Mouse (Mus musculus) left cerebral cortex, adult 11 months (tissue): Measurements from ENCODE around the gene Hoxd10.

Experiments used
- DNase-seq: peaks from one replicate; pipeline ENCODE4 v3.0.0; 2022; ENCODE audit warnings: low spot score

Gene Hoxd10

DNA sequence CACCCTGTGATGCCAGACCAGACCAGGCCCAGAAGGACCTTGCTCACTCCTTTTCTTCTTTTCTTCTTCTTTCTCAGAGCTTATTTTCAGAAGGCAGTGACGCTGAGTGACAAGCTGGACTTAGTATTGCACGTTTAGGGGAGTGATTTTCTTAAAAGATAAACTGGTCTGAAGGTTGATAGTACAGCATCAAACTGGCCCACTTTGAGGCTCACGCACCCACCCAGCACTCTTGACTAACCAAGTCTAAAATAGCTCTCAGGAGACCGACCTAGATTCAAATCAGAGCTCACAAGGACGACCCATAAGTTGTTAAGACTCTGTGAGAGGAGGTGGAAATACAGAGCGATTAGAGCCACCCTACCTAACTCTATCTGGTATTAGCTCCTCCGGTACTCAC is 25.3 kb upstream of the Hoxd10 start:
- DNase-seq: no peak

DNA sequence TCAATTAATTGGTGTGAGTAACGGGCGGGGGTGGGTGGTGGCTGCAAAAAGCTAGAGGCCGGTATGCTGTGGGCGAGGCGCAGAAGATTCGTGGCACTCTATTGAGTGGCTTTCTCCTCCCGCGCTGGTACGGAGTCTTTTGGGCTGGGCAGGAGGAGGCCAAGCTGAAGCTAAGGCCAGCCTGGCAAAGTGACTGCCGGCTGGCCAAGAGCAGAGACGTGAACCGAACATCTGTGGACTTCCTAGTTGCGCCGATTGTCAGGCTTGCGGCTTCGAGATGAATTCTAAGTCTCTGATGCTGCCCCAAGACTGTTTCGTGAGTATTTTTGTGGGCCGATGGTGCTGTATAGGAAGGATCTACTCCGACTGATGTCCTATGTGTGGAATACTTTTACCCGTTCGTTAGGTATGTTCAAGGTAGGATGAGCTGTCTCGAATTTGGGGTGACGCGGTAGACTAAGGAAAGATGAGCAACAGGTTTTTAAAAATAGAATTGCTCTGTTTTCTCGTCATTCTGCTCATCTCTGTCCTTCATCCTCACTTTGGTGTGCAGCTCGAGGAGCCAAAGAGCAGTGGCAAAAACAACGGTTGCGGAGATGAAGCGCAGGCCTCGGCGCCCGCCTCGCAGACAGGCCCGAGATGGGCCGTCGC is 24.4 kb upstream of the Hoxd10 start:
- DNase-seq: no peak

DNA sequence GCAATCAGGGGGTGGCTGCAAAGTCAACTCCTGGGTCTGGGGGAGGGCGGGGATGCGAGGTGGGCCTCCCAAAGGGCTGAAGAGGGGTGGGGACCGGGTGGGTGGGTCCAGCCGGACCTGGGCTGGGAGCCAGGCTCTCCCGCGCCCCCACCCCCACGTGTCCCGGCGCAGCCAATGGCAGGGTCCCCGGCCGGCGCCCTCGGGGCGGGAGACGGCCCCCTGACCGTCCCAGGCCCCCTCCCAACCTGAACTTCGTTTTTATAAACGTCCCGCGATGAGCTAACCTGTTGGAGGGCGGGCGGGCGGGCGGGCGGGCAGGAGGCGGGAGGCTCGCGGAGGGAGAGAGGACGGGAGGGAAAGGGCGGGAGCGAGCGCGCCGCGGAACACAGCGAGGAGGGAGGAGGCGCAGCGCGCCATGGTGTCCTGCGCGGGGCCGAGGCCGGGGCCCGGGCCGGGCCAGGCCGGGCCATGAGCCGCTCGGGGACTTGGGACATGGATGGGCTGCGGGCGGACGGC is 23.8 kb upstream of the Hoxd10 start, which contains the start of gene Hoxd13:
Gene Hoxd13, plus strand, starts transcription at position 469 of the 516 bp plus-strand sequence.
- DNase-seq: no peak

DNA sequence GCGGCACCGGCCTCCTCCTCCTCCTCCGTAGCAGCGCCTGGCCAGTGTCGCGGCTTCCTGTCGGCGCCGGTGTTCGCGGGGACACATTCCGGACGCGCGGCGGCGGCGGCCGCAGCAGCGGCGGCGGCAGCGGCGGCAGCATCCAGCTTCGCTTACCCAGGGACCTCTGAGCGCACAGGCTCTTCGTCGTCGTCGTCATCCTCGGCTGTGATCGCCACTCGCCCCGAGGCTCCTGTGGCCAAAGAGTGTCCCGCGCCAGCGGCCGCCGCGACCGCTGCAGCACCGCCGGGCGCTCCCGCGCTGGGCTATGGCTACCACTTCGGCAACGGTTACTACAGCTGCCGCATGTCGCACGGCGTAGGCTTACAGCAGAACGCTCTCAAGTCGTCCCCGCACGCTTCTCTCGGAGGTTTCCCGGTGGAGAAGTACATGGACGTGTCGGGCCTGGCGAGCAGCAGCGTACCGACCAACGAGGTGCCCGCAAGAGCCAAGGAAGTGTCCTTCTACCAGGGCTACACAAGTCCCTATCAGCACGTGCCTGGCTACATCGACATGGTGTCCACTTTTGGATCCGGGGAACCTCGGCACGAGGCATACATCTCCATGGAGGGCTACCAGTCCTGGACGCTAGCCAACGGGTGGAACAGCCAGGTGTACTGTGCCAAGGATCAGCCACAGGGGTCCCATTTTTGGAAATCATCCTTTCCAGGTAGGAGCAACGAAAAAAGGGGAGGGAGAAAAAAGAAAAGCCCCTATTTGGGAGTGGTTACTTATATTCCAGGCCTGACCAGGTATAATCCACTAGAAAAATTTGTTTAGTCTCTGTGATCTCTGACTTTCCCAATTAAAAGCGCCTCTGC is 23.1 kb upstream of the Hoxd10 start:
- no peak for DNase-seq

DNA sequence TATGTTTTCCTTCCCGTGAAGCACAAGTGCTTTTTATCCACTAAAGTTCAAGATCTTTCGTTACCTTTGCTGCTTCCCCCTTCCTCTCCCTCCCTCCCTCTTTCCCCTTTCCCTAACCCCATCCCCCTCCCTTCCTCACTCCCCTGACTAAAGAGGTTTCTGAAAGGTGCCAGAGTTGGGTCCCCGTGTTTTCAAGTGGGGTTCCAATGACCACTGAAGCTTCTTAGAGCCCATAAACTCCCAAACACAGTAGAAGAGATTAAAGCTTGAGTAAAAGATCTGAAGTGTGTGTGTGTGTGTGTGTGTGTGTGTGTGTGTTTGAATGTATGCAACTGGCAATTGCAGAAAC is 22.5 kb upstream of the Hoxd10 start:
- DNase-seq: no peak

DNA sequence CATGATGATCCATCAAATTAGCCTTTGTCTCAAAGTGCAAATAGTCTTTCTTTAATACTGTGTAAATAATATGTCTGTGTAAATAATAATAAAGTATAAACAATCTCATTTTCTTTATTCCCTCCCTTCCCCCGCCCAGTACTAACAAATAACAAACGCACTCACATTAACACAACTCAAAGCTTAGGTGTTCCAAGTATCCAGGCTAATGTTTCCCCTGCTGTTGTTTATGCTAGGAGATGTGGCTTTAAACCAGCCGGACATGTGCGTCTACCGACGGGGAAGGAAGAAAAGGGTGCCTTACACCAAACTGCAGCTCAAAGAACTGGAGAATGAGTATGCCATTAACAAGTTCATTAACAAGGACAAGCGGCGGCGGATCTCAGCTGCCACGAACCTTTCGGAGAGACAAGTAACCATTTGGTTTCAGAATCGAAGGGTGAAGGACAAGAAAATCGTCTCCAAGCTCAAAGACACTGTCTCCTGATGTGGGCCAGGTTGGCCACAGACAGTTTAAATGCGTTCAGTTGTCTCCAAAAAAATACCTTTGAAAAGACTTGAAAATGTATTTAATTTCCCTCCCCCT is 22.0 kb upstream of the Hoxd10 start:
- DNase-seq: no peak

DNA sequence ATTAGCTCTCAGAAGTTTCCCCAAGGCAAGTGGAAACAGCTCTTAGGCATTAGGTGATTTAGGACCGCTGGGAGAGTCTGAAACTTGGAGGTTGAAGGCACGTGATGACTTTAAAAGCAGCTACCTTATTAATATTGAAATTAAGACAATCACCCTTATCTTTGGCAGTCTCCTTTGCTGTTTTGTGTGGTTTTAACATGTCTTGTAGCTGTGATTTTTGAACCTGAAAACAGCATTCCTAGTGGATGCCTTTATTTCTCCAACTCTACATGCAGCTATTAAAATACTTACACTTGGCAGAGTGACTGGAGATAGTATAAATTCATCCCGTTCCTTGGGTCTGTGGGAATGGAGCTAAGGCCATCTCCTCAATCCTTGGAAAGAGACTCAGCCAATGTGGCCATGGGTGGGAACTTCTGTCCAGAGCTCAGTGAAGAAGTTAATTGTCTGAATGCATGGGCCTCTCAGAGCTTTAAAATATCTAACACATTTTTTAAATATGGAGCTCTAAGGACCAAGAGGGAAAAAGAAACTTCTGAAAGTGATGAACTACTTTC is 21.0 kb upstream of the Hoxd10 start:
- no peak for DNase-seq

DNA sequence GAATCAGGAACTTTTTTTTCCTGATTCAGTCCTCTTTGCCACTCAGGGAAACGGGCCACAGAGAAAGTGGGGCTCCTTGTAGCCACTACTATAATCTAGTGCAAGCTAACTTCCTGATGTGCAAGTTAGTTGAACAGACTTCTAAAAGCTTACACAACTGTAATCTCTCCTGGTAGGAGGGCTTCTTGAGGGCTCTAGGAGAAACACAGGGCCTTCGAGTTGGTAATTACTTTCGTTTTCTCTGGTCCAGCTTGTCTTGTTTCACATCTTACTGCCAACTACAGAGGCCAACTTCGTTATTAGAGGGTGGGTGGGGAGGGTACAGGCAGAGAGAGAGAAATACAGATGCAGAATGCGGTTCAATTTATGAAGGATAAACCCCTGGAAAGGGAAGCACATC is 19.9 kb upstream of the Hoxd10 start:
- no peak for DNase-seq

DNA sequence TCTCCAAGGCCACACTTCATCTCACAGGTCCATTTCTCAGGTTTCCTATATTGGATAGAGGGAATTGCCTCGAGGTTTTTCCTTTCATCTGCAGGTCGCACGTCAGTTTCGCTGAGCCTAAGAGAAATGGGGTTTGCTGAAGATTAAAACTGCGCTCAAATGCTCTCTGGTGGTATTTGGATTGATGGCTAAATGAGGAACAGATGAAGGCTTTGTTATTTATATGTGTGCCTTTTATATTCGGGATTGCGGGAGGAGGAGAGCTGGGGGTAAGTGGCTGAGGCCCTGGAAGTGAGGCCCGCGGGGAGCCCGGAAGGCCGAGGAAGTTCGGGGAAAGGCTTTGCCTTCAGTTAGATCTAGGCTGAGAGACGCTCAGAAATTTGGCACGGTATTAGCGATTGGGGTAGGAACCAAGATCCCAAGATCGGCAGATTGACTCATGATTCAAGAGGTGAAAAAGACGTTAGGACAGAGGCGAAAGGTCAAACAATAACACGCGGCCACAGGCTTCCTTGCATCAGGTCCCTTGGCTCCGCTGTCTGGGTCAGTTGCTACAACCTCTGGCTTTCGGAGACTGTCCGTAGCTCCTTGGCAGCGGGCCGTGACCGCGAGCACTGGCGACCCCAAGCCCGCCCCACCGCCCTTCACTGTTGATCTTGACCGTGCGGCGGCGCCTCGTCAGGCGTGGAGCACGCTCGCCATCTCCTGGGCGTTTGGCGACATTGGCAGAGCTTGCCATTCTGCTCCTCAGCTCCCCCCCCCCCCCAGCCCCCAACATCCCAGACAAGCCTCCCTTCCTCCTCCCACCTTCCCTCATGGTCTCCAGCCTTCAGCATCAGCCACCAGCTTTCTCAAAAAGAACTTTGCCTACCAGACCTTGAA is 19.0 kb upstream of the Hoxd10 start:
- DNase-seq: no peak

DNA sequence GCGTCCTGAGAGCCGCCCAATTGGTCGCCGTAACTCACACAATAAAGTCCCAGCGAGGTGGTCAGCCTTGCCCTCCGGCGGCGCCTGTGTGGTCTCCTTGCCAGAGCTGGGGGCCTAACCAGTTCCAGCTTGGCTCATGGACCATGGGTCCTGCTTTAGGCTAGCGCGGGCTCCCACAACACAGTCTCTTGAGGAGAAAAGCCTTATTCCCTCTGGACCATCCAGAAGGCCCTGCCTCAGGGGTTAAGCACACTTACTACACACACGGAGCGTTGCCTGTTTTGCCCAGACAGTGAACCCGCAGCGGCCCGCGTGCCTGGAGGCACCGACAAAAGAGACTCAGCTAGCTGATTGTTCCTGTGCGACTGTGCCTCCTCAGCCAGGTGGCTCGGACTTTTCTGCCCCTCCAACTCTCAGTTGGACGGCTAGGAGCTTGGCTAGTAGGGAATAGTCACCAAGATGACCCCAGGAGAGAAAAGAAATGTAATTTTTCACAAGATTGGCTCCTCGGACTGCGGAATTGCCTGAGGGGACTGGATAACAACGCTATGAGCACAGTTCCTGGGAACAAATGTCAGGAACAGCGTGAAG is 17.8 kb upstream of the Hoxd10 start:
- no peak for DNase-seq

DNA sequence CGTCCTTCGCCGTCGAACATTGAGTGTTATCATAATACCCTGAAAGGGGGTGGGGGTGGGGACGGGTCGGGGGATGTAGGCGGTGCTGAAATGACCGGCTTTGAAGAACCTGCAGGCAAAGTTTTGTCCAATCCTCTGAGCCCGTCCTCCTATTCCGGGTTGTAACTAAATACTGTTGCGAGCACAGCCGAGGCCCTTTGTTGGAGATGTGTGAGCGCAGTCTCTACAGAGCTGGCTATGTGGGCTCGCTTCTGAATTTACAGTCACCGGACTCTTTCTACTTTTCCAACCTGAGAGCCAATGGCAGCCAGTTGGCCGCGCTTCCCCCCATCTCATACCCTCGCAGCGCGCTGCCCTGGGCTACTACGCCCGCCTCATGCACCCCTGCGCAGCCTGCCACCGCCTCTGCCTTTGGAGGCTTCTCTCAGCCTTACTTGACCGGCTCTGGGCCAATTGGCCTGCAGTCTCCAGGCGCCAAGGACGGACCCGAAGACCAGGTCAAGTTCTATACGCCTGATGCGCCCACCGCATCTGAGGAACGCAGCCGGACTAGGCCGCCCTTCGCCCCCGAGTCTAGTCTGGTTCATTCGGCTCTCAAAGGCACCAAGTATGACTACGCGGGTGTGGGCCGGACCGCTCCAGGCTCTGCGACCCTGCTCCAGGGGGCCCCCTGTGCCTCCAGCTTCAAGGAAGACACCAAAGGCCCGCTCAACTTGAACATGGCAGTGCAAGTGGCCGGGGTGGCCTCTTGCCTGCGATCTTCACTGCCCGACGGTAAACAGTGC is 16.7 kb upstream of the Hoxd10 start, which contains the start of gene Hoxd12:
Gene Hoxd12, plus strand, starts transcription at position 133 of the 785 bp plus-strand sequence.
- no peak for DNase-seq

DNA sequence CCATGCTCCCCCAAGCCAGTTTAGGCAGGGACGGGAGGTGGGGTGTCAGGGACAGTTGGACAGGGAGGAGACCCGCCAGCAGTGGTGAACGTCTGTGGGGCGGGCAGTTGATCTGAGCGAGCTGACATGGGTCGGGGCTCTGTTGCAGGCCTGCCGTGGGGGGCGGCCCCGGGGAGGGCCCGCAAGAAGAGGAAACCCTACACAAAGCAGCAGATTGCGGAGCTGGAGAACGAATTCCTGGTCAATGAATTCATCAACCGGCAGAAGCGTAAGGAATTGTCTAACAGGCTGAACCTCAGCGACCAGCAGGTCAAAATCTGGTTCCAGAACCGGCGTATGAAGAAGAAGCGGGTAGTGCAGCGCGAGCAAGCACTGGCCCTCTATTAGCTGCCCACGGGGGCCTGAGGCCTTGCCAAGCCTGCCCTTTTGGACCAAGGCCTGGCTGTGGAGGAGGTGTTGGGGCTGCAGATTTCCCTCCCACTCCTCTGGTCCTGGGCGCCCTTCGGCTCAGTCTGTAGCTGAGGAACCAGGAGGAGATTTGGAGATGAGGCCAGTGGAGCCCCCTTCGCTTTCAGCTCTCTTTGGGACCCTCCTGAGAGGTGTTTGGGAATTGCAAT is 15.9 kb upstream of the Hoxd10 start:
- DNase-seq: no peak

DNA sequence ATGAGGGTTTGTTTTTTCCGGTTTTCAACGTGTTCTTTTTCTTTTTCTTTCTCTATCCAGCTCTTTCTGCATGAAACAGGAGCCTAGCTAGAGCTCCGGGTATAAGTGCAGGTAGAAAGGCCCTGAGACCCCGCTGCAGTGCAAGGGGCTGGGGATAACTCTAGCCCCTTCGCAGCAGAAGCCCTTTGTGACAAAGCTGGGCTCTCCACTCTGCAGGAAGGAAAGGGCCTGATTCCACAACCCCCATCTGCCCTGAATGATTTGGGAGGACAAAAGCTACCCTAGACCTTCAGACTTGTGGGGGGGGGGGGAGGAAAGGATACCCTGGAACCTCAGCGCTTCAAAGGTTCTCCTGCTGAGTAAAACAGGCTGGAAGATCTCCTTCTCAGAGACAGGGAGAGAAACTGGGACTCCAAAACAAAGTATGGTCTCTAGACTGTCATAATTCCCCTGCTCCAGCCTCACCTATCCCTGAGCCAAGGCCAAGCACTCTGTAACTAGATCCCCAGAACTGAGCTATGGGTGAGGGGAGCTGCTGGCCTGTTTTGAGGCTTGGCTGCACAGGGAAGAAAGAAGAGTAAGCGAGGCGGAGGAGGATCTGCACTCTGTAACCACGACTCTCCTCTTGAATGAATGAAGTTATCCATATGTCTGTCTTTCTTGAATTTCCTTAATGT is 15.2 kb upstream of the Hoxd10 start:
- DNase-seq: no peak

DNA sequence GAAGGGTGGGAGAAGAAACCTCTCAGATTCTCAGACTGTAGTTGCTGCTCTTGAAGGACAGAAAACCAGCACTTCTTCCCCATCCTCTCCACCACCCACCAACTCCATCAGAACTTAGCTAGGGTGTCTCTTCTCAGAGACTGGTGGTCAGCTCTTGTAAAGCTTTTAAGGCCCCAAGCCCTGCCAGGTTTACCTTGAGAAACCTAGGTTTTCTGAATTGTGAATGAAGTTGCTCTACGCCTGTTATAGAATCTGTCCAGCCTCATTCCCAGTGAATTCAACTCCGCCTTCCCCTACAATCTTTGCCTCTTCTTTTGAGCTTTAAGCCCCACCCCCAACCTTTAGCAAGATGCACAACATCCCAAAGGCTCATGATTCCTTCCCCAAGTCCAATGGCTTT is 14.6 kb upstream of the Hoxd10 start:
- DNase-seq: no peak

DNA sequence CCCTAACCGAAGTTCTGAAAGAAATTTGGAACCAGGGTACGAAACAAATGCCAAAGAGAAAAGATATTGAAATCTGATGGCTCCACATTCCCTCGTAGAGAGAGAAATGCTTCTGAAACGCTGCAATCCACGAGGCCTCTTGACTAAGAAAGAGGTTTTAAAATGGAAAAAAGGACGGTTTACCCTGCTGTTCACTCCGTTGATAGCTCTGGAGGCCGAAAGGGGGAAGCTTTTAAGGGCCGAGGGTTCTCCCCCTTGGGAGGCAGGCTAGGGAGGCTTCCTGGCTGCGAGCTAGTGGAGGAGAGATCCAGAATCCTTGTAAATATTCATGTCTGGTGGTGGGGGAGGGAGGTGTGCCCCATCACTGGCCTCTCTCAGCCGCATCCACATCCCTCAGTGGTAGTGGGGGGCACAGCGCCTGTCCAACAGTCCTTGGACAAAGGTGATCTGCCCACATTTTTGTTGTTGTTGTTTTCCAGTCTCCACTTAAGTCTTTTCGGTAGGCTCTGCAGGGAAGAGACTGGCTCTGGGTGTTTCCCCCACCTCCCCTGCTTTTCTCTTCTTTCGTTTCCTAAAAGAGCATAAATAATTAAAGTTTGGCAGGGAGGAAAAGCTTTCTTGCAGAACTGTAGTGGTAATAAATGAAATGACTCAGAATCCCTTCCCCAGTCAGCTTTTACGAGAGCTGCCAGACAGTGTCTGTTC is 12.7 kb upstream of the Hoxd10 start, which contains the start of gene Hoxd11:
Gene Hoxd11, plus strand, starts transcription at position 667 of the 705 bp plus-strand sequence.
- no peak for DNase-seq

DNA sequence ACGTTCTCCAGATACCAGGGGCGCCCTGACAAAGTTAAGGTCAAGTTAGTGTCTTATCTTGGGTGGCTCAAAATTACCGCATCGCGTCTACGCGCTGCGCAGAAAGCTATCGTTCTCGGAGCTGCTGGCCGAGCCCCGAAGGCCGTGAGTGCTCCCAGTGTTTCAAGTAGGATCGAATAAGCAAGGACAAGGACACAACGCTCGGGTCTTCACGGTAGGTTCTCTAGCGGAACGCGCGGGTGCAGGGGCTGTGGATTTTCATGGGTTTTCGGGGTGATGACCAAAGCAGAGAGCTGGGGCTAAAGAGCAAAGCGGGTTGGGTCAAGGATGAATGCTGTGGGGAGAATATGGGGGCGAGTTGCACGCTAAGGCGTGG is 12.1 kb upstream of the Hoxd10 start:
- no peak for DNase-seq

DNA sequence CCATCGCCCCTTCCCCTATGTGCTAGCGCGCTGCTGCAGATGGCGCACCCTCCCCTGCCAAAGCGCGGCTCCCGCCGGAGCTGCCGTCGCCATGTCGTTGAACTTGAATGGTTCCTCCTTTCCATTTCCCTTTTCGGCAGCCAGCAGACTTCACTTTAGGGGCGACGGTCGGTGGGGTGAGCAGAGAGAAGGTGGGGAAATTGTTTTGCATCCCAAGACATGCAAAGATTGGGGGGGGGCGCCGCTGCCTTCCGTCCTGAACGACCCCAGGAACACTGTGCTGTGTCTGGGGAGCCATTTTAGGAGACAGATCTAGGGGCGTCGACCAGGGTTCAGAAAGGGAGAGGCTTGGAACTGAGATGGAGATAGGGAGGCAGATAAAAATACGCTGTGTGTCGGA is 11.7 kb upstream of the Hoxd10 start:
- no peak for DNase-seq

DNA sequence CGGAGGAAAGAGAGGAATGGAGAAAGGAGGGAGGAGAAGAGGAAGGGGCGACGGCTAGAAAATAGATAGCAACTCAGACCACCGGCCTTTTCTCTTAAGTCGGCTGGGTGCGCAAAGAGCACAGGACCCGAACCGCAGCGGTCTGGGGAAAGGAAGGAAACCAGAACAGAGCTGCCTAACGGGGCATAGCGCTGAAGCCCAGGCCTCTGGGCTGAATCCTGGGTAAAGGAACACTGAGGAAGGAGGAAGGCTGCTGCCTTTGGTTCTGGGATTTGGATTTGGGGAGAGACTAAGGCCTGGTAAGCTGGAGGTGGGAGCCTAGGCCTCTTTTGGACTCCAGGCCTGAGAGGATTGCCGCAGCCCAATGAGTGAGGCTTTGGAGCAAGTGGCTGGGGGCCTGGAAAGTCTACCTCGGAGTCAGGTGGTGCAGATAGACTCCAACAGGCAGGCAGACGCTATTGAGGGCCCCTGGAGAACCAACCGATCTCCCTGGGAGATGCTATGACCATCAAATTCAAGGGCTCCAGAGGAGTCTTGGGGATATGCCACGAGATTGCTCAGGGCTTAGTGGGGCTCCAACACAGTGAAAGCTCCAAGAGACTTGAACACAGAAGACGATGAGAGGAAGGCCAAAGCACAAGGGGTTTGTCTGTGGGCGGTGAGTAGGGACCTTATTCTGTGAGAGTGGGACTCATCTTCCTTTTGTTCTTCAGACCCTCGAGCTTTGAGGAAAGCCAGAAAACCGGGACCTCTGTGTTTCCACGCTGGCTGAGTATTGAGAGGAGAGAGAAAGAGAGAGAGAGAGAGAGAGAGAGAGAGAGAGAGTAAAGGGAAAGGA is 10.9 kb upstream of the Hoxd10 start:
- no peak for DNase-seq
